Mouse (Mus musculus) heart, adult 2 months (tissue): ENCODE measurements around the gene Lrmp. TPM values are rescaled to one million over a fixed set of nuclear protein-coding genes. Genes with fewer than 3 reads are reported as not detected.

Source experiments
- DNase-seq, 2 experiments: peaks; one replicate each; pipeline ENCODE4 v3.0.0; 2021
- H3K27ac ChIP-seq: fragments of 200-600 bp; 2 replicates; pipeline ENCODE4 v1.8.1; 2022
- H3K27me3 ChIP-seq: fragments of 200-500 bp; 2 replicates; pipeline ENCODE4 v1.6.1; 2012; ENCODE audit warnings: mild to moderate bottlenecking, low read length, inconsistent platforms, mixed read lengths; ENCODE audit not compliant: control insufficient read depth, insufficient read depth
- H3K36me3 ChIP-seq: fragments of 200-500 bp; 2 replicates; pipeline ENCODE4 v1.6.1; 2012; ENCODE audit warnings: low read length, inconsistent platforms; ENCODE audit not compliant: control insufficient read depth, insufficient read depth
- H3K4me1 ChIP-seq: fragments of 200-500 bp; 2 replicates; pipeline ENCODE4 v1.6.1; 2011; ENCODE audit warnings: low read length; ENCODE audit not compliant: control insufficient read depth, insufficient read depth
- H3K4me3 ChIP-seq: fragments of 200-600 bp; 2 replicates; pipeline ENCODE4 v1.8.1; 2022
- H3K79me2 ChIP-seq: fragments of 200-500 bp; replicated peaks from 2 replicates; pipeline ENCODE4 v1.6.1; 2012; ENCODE audit warnings: mild to moderate bottlenecking, inconsistent platforms, low read length, moderate library complexity, mixed read lengths; ENCODE audit not compliant: control insufficient read depth, insufficient read depth
- H3K9ac ChIP-seq: fragments of 200-500 bp; 2 replicates; pipeline ENCODE4 v1.6.1; 2012; ENCODE audit warnings: low read depth, mild to moderate bottlenecking, control low read depth, inconsistent platforms, low read length, mixed read lengths
- CTCF ChIP-seq: fragments of 200-600 bp; IDR thresholded peaks from 2 replicates; pipeline ENCODE4 v1.8.1; 2022; ENCODE audit warnings: antibody characterized with exemption, mild to moderate bottlenecking, moderate library complexity
- EP300 ChIP-seq: fragments of 200-500 bp; IDR thresholded peaks from 2 replicates; pipeline ENCODE4 v1.6.1; 2011; ENCODE audit warnings: low read depth, low read length, control low read depth; ENCODE audit not compliant: insufficient read depth
- POLR2A ChIP-seq: fragments of 200-500 bp; IDR thresholded peaks from 2 replicates; pipeline ENCODE4 v1.6.1; 2011; ENCODE audit warnings: mild to moderate bottlenecking, low read depth, low read length, control low read depth; ENCODE audit not compliant: insufficient read depth
- WGBS: fragments of 180-500 bp; shearing (Covaris S2); methylation state at CpG from one replicate; pipeline ENCODE4 v1.1.7; 2018; 5-methylcytosine and 5-hydroxymethylcytosine counted together
- intact Hi-C: fragments of 180-260 bp; cut with DNase I; formaldehyde crosslinking; loops from one replicate; pipeline ENCODE4 v1.15.1; 2025
- polyA plus RNA-seq: library from polyadenylated mRNA; depleted of rRNA; stranded (reverse); fragments of >200 nt; gene quantifications from 2 replicates; pipeline ENCODE4 v1.2.3, GENCODE M21; 2012
- total RNA-seq, 2 experiments: library from RNA; stranded (reverse); gene quantifications; 2 replicates each; pipeline ENCODE4 v1.2.3; 2021

The Lrmp gene
- total and polyA plus RNA-seq, 3 experiments: 1.1 to 4.6 (median 1.9) TPM

GRCm38 (mm10) chr6:145147716-145148115 lies 32.3 kb downstream of the Lrmp start:
- H3K27ac ChIP-seq: no peak overlapping the region
- no peak for DNase-seq
- H3K79me2 ChIP-seq: no peaks in the 10 kb centered on the region
- H3K4me3 ChIP-seq: no peak overlapping the region
- no peaks in the 10 kb centered on the region for H3K4me1 ChIP-seq
- TF ChIP-seq EP300 (no peak), POLR2A (no peak), CTCF (no peak)
- no peaks in the 10 kb centered on the region for H3K36me3 ChIP-seq
- intact Hi-C loops: no loop called here
- H3K27me3 ChIP-seq: no peaks in the 10 kb centered on the region
- WGBS: 87% methylated on average over 16 of the region's 16 CpGs
- no peak overlapping the region for H3K9ac ChIP-seq

GRCm38 (mm10) chr6:145149054-145149453 lies 33.6 kb downstream of the Lrmp start:
- 51% methylated on average over 9 of the region's 9 CpGs for WGBS
- intact Hi-C loops: no loop called here
- DNase-seq: peak in 1 of 2 experiments; percentile 31
- no peaks in the 10 kb centered on the region for H3K27me3 ChIP-seq
- H3K4me3 ChIP-seq: no peak overlapping the region
- H3K36me3 ChIP-seq: no peaks in the 10 kb centered on the region
- no peaks in the 10 kb centered on the region for H3K79me2 ChIP-seq
- no peak overlapping the region for H3K27ac ChIP-seq
- H3K4me1 ChIP-seq: no peaks in the 10 kb centered on the region
- no peak overlapping the region for H3K9ac ChIP-seq
- TF ChIP-seq CTCF (no peak), POLR2A (no peak), EP300 (no peak)

GRCm38 (mm10) chr6:145158619-145159018 lies 43.2 kb downstream of the Lrmp start:
- Histone ChIP-seq H3K27ac (no peak overlapping the region), H3K79me2 (no peaks in the 10 kb centered on the region), H3K4me1 (no peaks in the 10 kb centered on the region; the same call in 1 of the 2 replicates), H3K27me3 (no peaks in the 10 kb centered on the region), H3K9ac (no peak overlapping the region), H3K4me3 (no peak overlapping the region), H3K36me3 (no peaks in the 10 kb centered on the region)
- TF ChIP-seq CTCF (peak; percentile 36), POLR2A (no peak), EP300 (no peak)
- intact Hi-C loops: no loop called here
- DNase-seq: no peak
- WGBS: 53% methylated on average over 4 of the region's 4 CpGs

- intact Hi-C loops: no loop called here
- DNase-seq: no peak
- H3K4me1 ChIP-seq: no peaks in the 10 kb centered on the region; the same call in 1 of the 2 replicates
- no peak overlapping the region for H3K4me3 ChIP-seq
- no peaks in the 10 kb centered on the region for H3K27me3 ChIP-seq
- no peak overlapping the region for H3K9ac ChIP-seq
- WGBS: 60% methylated on average over 5 of the region's 5 CpGs
- no peak overlapping the region for H3K27ac ChIP-seq
- no peak for TF ChIP-seq EP300
- TF ChIP-seq POLR2A: no peak
- TF ChIP-seq CTCF: no peak
- H3K36me3 ChIP-seq: no peaks in the 10 kb centered on the region
- H3K79me2 ChIP-seq: no peaks in the 10 kb centered on the region
Observed at GRCm38 (mm10) chr6:145160581-145160980, 45.1 kb downstream of the Lrmp start.

DNA sequence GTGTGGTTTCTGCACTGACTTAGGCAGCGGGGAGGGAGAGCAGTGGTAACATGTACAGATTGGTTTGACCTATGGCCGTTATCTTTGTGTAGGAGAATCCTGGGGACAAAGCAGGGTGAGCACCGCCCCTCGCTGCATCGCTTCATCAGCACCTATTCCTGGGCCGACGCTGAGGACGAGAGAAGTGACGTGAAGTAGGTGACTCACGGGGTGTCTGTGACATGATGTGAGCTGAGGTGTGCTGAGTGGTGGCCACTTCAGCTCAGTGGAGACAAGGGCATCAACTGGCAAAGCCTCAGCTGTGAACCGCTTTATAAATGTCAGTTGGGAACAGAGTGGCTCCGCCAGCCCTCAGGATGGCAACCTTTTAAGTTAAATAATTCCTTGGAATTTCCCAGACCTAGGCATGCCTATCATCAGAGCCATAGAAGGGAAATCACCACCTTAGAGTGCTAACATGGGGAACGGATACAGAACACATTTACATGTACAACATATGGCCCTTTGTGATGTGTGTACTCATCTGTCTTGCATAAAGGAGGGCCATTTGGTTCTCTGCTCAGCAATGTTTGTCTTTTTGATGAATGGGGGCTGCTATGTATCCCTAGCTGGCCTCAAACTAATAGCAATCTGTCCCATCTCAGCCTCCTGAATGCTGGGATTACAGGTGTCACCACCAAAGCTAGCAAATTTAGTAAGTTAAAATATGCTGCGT lies 56.6 kb downstream of the Lrmp start:
- H3K4me3 ChIP-seq: no peak overlapping the region
- H3K27me3 ChIP-seq: no peaks in the 10 kb centered on the region
- H3K4me1 ChIP-seq: peaks cover 6% of the 10 kb centered on the region
- no peak overlapping the region for H3K9ac ChIP-seq
- H3K27ac ChIP-seq: no peak overlapping the region
- intact Hi-C loops: no loop called here
- 62% methylated on average over 14 of the region's 14 CpGs for WGBS
- peak in 1 of 2 experiments; percentile 17 for DNase-seq
- TF ChIP-seq POLR2A: no peak
- TF ChIP-seq EP300: no peak
- TF ChIP-seq CTCF: no peak
- H3K36me3 ChIP-seq: no peaks in the 10 kb centered on the region
- no peaks in the 10 kb centered on the region for H3K79me2 ChIP-seq

DNA sequence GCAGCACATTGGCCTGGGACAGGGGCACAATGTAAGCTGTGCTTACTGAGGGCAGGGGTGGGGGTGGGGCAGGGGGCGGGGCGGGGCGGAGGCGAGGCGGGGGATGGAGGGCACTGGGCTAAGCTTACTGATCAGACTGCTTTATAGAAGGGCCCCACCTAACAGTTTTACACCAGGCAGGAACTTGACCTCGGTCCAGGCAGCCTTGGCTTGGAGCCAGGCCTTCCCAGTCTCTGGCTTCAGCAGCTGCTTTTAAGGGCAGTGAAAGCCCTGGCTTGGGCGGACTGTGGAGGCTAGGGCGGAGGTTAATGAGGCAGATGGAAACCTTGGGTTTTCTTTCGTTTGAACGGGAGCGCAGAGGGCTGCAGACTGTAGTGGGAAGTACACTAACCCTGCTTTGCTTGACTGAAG lies 58.3 kb downstream of the Lrmp start:
- Histone ChIP-seq H3K27me3 (no peaks in the 10 kb centered on the region), H3K9ac (no peak overlapping the region), H3K4me3 (no peak overlapping the region), H3K36me3 (no peaks in the 10 kb centered on the region), H3K4me1 (peaks cover 6% of the 10 kb centered on the region), H3K27ac (no peak overlapping the region; the same call in 1 of the 2 replicates), H3K79me2 (no peaks in the 10 kb centered on the region)
- intact Hi-C loops: no loop called here
- no peak for TF ChIP-seq CTCF
- TF ChIP-seq POLR2A: no peak
- no peak for TF ChIP-seq EP300
- WGBS: 6% methylated on average over 11 of the region's 11 CpGs
- DNase-seq: peak; percentile 88 to 90
